Mouse (Mus musculus) spleen, adult 12 weeks (tissue): ENCODE data around the gene Rfwd3.
"Not testable (repeated sequence)": the region's sequence is repeated elsewhere in the genome, so short reads cannot be mapped to it uniquely, and the experiment has no call there.

Experiments
- DNase-seq: peaks from one replicate; pipeline ENCODE4 v3.0.0; 2022; ENCODE audit warnings: low spot score

Rfwd3 gene

DNA sequence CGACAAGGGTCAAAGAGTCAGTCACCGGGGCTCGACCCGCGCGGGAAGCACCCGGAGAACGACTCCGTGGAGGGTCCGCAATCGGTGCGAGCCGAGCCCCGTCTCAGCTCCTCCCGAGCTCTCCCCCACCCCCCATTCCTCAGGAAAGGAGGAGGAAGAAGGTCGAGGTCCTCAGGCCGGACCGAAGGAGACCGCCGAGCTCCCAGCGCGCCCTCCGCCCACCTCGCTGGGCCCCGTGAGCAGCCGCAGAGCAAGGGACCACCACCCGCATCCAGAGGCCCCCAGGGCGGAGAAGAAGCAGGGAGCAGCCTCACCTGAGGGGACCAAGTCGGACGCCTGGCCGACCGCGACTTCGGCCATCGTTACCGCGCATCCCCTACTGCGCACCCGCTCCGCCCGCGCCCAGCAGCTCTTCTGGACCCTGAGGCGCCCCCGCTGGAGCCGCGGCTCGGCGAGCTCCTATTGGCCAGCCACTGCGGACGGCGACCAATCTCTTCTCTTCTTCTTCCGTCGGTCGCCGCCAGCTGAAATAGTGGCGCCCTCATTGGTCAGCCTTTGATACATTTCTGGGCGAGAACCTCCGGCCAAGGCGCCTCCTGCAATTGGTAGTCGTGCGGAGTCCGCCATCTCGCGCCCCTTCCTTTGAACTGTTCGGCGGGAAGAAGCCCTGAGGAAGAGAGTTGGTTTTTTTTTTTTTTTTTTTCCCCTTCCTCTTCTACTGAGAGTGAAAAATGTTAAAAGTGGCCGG is at the start of gene Rfwd3:
Rfwd3 (minus strand) TSS at position 402 of the 748 bp plus-strand sequence.
- peak; percentile 89 for DNase-seq

DNA sequence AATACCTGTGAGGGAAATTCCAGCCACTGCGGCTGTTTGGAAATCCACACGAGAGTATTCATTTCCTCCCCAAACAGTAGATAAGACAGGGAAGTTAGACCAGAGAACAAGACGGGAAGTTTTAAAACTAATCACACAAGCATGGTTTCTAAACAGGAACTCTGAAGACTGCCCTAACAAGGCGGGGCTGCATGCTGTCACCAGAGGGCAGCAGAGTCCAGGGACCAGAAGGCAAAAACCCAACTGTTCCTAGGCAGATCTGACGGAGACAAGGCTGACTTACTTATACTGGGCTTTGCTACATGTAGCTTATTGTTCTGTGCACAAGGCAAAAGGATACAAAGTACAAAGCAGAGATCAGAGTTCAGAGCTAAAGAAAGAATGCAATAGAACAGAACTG is 43.2 kb upstream of the Rfwd3 start:
- peak; percentile 46 for DNase-seq

DNA sequence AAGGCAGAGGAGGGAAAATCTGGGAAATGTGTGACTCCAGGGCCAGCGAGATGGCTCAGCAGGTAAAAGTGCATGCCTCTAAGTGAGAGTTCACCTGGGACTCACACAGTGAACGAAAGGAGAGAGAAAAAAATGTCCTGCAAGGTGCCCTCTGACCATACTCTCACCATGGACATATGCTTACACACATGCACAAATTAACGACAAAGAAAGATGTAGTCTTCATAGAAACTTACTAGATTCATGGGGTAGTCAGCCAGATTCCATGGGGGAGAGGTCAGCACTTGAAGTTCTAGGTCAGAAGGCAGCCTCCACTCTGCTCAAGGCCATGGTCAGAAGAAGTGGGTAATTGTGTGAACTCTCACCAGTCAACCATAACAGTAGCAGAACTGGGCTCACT is 40.2 kb upstream of the Rfwd3 start:
- no peak for DNase-seq

DNA sequence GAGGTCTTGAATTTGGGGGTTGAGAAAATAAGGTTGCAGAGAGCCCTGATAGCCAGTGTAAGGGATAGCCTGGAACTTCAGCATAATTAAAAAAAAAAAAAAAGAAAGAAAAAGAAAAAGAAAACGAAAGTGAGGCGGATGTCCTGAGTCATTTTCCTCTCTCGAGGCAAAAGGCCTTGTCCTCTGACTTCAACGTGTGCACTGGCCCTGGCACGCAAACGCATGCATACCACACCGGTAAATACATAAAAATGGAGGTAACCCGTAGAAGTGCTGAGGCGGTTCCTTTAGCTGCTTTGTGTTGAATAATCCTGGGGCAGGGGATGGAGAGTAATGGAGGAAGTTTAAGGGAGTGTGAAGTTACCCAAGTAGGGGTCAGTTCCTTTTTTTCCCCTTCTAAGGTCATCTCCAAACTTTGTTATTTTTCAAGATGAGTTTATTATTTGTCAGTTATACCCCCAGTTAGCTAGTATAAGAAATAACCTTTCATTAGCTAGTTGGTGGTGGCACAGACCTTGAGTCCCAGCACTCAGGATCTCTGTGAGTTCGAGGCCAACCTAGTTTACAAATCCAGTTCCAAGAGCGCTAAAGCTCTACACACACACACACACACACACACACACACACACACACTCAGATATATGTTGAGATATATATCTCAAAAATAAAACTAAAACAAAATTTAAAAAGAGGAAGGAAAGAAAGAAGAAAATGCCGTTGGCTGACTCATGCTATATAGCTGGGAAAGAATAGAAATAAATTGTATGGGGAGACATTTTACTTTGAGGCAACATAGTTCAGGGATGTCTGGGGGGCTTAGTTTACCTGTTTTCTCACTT is 38.6 kb upstream of the Rfwd3 start:
- peak; percentile 5 for DNase-seq

DNA sequence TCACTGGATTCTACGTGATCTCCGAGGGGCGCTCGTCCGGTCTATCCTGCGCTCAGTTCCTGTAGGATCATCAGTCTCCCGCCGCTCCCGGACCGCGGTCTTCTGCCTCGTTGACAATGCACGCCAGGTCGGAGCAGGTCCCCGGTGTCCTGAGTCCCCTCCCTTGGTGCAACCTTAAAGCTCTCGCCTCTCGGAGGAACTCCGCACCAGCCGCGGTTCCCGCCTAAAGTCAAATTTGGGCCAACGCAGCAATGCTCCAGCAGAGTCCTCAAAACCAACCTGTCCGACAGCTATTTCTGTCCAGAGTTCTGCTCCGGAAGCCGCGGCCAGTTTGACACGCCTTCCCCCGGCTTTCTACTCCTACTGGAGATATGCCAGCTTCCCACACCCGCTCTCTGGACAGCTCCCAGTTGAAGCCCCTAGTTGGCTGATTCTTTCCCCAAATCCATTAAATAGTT is 37.9 kb upstream of the Rfwd3 start, which contains the start of gene Mlkl:
Mlkl (minus strand) TSS at position 288 of the 458 bp plus-strand sequence.
- peak; percentile 26 for DNase-seq

DNA sequence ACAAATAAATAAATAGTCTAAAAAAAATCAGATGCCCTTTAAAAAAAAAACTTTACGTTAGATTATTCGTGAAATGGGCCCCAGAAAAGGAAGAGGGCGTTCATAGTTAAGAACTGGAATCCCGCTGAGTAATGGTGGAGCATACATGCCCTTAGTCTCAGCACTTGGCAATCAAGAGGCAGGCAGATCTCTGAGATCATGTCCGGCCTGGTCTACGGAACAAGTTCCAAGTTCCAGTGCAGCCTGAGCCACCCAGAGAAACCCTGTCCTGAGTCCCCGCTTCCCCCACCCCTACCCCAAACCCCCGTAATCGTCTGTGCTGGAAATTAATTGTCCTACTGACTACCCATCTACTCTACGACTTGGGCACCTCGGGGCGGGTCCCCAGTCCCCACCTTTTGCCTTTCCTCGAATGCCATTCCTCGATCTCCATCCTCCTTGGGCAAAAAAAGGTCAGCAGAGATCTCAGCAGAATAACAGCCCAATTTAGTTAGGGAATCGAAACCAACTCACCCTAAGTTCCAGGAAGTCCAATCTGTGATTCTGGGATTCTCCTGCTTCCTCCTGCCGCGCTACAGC is 37.4 kb upstream of the Rfwd3 start:
- no peak for DNase-seq

DNA sequence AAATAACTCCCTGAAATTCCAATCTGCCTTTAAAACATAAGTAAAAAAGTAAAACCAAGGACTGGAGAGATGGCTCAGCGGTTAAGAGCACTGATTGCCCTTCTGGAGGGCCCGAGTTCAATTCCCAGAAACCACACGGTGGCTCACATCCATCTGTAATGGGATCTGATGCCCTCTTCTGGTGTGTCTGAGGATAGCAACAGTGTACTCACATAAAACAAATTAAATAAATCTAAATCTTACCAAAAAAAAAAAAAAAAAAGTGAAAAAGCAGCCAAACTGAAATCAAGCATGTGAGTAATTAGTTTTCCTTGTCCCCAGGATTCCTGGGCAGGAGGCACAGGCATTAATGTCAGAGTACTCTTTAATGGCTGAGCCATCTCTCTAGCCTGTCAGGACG is 36.7 kb upstream of the Rfwd3 start:
- DNase-seq: no peak

DNA sequence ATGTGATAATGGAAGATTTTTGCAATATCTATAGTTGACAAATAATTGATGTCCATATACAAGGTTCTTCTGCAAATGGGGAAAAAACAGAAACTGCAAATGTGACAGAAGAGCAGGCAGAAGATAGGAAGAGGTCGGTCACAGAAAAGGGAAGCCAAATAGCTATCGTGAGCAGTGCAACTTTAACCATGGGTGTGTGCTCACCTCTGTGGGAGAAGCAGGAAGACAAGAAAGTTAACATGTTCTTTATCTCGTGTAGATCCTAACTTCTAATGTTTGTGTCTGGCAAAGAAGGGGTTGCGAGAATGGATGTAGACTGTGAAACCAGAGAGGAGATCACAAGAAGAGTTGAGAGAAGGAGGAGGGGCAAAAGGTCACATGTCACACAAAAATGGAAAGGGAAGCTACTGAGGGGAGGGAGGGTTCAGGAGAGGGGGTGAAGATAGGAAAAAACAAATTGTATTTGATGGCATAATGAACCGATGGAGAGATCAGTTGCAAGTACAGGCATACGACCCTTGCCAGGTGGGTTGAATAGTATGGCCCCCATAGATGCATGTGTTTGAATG is 25.3 kb upstream of the Rfwd3 start:
- no peak for DNase-seq

DNA sequence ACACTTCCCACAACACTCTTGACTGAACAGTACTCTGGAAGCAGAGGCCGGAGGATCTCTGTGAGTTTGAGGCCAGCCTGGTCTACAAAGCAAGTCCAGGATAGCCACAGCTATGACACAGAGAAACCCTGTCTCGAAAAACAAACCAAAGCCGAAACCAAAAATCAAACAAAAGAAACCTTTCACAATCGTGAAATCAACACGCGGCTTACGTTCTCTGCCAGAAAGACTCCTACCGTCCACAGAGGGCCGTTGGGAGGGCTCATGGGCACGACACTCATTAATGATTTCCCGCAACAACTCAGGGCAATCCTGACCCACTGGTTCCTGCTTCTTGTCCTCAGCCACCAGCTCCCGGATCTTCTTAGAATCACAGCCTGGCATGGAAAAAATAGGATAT is 14.7 kb upstream of the Rfwd3 start:
- DNase-seq: no peak

DNA sequence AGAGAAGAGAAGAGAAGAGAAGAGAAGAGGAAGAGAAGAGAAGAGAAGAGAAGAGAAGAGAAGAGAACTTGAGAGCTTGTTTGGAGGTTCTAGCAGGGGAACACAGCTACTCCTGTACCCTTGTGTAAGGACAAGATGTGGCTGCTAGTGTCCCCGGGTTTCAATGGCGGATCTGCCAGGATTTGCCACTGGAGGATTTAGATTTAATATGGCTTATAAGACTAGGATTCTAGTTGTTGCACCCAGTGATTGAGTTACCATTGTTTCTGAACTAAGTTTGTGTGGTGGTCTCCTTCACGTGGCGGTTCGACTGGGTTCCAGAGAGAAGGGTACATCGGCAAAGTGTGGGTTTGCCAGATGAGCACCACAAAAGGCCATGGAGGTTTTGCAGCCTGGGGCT is 13.9 kb upstream of the Rfwd3 start:
- not testable (repeated sequence) for DNase-seq

DNA sequence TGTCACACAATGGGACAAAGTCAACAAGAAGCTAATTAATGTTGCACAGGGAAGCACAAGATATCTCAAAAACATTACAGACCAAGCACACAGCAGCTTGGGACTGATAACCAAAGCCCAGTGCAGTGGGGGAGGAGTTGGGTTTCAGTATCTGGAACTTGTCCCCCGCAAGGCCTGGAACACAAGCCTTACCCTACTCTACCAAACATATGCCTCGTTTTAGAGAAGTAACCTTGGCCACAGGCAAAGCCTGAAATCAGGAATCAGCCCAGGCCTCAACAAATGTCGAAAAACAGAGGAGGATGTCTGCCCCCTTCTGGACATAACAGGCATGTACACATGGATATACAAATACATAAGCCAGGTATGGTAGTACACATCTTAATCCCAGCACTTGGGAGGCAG is 12.7 kb upstream of the Rfwd3 start:
- DNase-seq: peak; percentile 46

DNA sequence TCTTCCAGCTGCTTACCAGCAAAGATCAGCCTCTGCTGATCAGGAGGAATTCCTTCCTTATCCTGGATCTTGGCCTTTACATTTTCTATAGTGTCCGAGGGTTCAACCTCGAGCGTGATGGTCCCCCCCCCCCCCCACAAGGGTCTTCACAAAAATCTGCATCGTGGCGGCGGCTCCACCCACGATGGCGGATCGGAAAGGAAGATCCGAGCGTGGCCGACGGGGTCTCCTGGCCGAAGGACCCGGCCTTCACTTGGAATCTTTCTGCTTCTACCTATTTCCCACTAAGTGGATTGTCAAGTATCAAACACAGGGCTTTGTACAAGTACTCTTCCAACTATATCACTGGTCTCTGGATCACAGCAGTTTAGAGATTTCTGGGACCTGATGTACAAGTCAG is 10.0 kb upstream of the Rfwd3 start:
- not testable (repeated sequence) for DNase-seq

DNA sequence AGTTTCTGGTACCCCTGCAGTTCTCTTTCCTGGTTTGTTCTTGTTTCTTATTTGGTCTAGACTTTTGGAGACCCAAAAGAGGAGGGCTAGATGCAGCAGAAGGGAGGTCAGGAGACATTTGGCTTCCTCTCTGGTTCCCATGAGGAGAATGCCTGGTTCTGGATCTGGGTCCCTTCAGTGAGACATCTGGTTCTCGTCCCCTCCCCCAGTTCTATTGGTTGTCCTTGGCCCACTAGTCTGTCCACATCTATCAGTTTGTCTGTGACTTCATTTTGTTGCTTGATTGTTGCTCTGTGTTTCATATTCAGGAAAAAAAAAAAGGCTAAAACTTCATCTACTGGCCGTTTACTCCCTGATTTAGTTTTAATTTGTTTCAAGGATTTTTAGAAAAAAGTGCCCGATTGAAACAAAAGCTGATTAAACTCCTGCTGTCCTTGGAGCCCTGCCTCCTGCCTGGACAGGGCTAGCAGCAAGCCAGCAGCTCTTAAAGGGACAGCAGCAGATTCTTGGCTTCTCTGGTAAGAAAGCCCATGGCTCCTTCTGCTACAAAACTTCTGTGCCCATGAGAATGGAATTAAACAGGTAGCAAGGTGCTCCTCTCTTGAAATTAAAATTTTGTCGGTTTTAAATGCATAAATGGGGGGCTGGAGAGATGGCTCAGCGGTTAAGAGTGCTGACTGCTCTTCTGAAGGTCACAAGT is 5.2 kb upstream of the Rfwd3 start:
- no peak for DNase-seq

DNA sequence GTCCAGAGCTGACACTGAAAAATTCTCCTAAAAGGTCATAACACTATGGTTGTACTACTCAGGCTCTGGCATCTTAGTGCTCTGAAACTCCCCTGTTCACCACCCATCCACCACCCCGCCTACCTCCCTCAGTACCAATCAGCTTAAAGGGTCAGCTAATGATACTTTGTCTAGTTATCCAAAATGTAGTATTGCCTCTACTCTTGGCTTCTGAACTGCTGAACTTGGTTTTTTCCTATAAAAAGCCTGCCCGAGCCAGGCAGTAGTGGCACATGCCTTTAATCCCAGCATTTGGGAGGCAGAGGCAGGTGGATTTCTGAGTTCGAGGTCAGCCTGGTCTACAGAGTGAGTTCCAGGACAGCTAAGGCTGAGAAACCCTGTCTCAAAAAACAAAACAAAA is 4.3 kb upstream of the Rfwd3 start:
- no peak for DNase-seq

DNA sequence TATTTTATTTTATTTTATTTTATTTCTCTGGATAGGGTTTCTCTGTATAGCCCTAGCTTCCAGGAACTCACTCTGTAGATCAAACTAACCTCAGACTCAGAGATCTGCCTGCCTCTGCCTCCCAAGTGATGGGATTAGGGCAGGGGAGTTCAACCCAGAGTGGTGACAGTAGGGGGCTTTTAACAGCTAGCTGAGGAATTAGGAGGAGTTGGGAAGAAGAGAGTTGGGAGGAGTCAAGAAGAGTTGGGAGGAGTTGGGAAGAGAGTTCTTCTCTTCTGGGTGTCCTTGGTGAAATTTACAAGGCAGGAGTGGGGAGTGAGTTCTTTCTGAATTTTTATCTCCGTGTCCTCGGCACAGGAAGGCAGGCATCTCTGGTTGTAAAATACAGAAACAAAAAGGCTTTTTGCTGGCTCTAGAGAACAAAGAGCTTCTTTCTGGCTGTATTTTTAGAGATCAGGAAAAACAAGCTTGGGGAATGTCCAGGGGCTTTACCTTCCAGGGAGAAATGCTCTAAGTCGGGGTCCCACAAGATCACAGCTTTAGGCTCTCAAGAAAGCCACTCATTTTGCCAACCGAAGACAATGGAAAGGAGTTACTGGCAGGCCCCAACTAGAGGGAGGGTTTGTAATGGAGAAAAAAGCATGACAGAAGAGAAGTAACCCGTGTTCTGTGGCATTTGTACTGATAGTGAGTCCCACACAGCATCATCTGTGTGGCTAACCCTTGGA is 3.2 kb upstream of the Rfwd3 start:
- DNase-seq: not testable (repeated sequence)

DNA sequence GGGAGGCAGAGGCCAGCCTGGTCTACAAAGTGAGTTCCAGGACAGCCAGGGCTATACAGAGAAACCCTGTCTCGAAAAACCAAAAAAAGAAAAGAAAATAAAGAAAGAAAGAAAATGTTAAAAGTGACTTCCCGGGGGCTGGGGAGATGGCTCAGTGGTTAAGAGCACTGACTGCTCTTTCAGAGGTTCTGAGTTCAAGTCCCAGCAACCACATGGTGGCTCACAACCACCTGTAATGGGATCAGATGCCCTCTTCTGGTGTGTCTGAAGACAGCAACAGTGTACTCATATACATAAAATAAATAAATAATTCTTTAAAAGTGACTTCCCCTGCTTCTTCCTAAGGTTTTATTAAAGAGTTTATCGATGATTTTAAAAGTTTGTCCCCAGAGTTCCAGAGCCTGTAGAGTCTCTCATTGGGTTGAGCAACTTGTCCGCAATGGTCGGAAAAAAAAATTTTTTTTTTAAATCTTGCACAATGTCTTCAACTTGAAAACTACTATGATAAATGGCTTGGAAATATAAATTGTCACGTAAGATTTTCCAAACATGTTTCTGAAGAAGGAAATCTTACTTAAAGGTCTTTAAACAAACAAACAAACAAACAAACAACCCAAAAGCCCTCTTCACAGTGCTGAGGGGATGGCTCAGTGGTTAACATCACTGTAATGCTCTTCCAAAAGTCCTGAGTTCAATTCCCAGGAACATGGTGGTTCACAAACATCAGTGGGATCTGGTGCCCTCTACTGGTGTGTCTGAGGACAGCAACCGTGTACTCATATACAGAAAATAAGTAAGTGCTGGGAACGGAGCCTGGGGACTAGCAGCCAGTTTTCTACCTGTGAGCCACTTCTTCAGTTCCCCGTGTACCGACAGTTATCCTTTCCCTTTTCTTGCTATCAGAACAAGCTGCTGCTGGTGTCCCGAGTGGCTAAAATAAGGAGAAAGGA is 850 bp upstream of the Rfwd3 start:
- DNase-seq: no peak

DNA sequence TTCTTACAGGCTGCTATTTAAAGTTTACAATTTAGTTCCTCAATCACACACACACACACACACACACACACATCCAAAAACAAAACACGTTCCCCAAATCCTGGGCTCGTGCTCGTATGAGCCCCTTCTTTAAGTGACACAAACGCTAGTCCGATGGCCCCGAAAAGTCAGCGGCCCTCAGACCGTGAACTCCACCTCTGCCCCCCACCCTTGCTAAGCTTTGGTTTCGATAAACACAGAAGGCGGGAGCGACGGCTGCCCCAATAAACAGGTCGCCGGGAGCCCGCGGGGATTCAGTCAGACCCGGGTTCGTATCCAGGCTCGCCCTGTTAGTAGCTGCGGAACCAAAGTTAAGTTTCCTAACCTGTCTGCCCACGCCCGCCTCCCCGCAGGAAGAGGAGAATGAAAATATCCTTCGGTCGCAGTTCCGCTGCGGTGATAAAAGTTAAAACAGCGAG is 630 bp downstream of the Rfwd3 start:
- peak; percentile 67 for DNase-seq

DNA sequence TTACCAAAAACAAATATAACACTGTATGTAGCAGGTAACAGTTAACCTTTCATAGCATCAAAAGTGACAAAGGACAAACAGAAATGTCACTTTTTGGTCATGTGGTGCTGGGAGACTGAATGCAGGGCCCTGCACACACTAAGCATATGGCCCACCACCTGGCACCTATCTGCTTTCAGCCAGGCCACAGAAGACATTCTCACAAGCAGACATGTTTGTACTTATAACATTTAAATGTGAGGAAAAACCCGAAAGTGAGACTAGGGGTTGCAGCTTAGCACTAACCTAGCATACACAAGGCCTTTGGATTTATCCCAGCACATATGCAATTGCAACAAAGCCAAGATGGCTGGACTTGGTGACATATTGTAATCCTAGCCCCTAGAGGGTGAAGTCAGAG is 2.0 kb downstream of the Rfwd3 start:
- no peak for DNase-seq

DNA sequence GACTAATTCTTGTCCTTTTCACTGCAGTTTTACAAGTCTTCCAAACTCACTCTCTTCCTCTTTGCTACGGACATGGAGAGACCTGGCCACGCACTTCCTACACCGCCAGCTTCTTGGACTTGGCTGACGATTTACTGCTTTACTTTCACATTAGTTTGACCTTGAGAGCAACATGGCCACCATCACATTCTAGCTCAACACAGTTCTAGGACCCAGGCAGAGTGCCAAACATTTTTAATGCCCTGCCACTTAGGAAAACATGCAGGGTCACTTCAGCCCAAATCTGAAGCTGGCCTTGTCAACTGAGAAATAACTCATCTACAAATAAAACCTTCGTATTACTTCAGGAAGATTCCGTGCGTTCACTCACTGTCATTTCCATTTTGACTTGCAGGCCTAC is 8.3 kb downstream of the Rfwd3 start:
- no peak for DNase-seq

DNA sequence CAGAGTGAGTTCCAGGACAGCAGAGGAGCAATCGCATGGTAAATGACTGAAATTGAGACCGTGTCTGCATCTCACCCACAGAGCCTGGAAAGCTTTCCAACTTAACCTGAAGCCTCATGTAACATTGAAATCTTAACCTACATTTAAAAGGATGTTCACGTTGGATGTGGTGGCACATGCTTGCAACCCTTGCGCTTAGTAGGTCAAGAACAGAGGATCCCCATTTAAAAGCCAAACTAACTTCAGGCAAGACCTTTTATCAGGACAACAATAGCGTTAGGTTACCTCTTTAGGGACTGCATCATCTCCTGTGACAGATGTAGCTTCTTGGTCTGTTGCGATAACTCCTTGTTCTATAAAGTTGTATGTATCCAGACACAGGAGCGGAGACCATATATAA is 9.4 kb downstream of the Rfwd3 start:
- no peak for DNase-seq
